Mouse (Mus musculus) midbrain, embryonic 14.5 days (tissue): ENCODE data around the gene Mre11a. TPM values are rescaled to one million over a fixed set of nuclear protein-coding genes. Genes with fewer than 3 reads are reported as not detected.

Experiments used
- ATAC-seq: fragments of 200-750 bp; cut with Nextera tagmentation; 2 replicates; pipeline ENCODE4 v1.8.0; 2017; ENCODE audit warnings: moderate number of reproducible peaks, moderate library complexity; ENCODE audit not compliant: low FRiP score, low TSS enrichment
- DNase-seq: peaks from one replicate; pipeline ENCODE4 v3.0.0-alpha.2; 2015
- H3K27ac ChIP-seq: fragments of 300-500 bp; sonication (generic); replicated peaks from 2 replicates; pipeline ENCODE4 v1.5.1; 2014; ENCODE audit warnings: mild to moderate bottlenecking, low read depth, low read length, moderate library complexity
- H3K27me3 ChIP-seq: fragments of 300-500 bp; sonication (generic); 2 replicates; pipeline ENCODE4 v1.6.1; 2014; ENCODE audit warnings: low read length, control low read depth, mixed read lengths; ENCODE audit not compliant: control insufficient read depth, insufficient read depth
- H3K36me3 ChIP-seq: fragments of 300-500 bp; sonication (generic); 2 replicates; pipeline ENCODE4 v1.6.1; 2014; ENCODE audit warnings: low read length, control low read depth; ENCODE audit not compliant: control insufficient read depth, insufficient read depth
- H3K4me1 ChIP-seq: fragments of 300-500 bp; sonication (generic); 2 replicates; pipeline ENCODE4 v1.6.1; 2014; ENCODE audit warnings: mild to moderate bottlenecking, antibody characterized with exemption, low read length, control low read depth; ENCODE audit not compliant: control insufficient read depth, insufficient read depth
- H3K4me2 ChIP-seq: fragments of 300-500 bp; sonication (generic); 2 replicates; pipeline ENCODE4 v1.6.1; 2014; ENCODE audit warnings: mild to moderate bottlenecking, low read length, moderate library complexity
- H3K4me3 ChIP-seq: fragments of 300-500 bp; sonication (generic); replicated peaks from 2 replicates; pipeline ENCODE4 v1.5.1; 2014; ENCODE audit warnings: low read depth, low read length
- H3K9ac ChIP-seq: fragments of 300-500 bp; sonication (generic); replicated peaks from 2 replicates; pipeline ENCODE4 v1.6.1; 2014; ENCODE audit warnings: mild to moderate bottlenecking, low read length, moderate library complexity
- H3K9me3 ChIP-seq: fragments of 300-500 bp; sonication (generic); 2 replicates; pipeline ENCODE4 v1.6.1; 2016; ENCODE audit warnings: low read length, control low read depth, mixed read lengths; ENCODE audit not compliant: control insufficient read depth
- WGBS: fragments of 180-500 bp; shearing (Covaris S2); extraction: QIAGEN DNeasy Blood & Tissue Kit; methylation state at CpG from one replicate; pipeline ENCODE4 v1.1.7; 2014; 5-methylcytosine and 5-hydroxymethylcytosine counted together
- polyA plus RNA-seq: library from polyadenylated mRNA; unstranded; fragments of >200 nt; fragmentation: Nextera tagmentation; extraction: Ambion mirVana; gene quantifications from 2 replicates; pipeline ENCODE4 v1.2.1, GENCODE M21; 2014

The Mre11a gene
- polyA plus RNA-seq, 1 experiment from 2014 or later = 16.1 TPM

DNA sequence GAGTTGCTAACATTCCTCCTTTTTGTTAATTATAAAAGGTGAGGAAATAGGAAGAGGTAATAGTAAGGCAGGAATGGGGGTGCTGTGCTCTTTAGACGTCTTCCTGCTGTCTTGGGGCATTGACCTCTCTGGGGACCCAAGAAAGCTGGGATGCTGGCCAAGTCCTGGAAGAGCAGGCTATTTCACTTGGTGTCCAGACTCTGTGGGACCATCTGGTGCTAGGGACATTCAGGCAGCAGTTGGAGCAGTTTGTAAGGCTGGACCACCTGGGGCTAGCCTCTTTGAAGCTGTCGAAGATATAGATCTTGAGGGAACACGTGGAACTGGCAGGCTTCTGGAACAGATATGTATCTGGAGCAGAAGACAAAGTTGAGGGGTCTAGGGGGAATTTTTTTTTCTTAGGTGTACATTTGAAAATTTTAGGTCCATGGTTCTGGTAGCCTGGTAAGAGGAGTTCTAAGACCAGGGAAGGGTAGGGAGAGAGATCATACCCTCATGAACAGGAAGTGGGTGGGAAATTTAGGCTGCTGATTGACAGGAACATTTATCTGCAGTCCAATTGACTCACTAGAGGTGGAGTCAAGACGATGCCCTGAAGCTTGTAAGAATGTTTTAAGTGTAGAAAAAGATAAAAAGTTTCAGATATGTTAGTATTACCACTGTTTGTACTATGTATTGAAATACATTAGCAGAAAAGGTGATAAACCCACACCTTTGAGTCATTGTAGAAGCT is 72.6 kb downstream of the Mre11a start:
- no peak overlapping the region for H3K27ac ChIP-seq
- no peaks in the 10 kb centered on the region for H3K36me3 ChIP-seq
- no peak overlapping the region for H3K9ac ChIP-seq
- ATAC-seq (no peak), DNase-seq (no peak)
- H3K9me3 ChIP-seq = no peaks in the 10 kb centered on the region
- 55% methylated on average over 4 of the region's 4 CpGs for WGBS
- H3K4me1 ChIP-seq = no peaks in the 10 kb centered on the region; the same call in none of the 2 replicates
- H3K27me3 ChIP-seq = peaks cover 22% of the 10 kb centered on the region
- no peak overlapping the region for H3K4me3 ChIP-seq
- no peak overlapping the region for H3K4me2 ChIP-seq

DNA sequence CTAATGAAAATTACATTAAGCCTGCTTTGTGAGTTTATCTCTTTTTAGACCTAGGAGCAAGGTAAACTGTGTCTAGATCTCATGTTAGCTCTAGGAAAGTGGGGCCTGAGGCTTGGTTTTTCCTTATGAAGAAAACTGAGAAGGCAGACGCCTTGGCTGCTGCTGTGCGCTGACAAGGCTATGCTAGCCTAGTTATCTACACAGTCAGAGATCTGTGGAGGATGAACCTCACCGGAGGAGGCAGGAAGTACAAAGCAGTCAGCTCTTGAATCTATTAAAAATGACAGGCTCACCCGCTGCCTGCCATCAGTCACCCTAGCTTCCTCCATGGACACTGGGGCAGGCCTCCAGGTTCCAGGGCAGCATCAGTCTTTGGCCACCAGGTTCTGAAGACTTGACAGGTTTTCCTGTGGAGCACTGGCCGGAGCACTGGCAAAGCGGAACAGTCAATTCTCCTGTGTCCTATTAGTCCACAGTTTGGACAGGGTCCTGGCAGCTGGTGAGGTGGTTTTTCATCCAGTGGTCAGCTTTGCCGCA is 73.8 kb downstream of the Mre11a start:
- no peak for ATAC-seq
- Histone ChIP-seq H3K9me3 (no peaks in the 10 kb centered on the region), H3K9ac (no peak overlapping the region), H3K27ac (no peak overlapping the region), H3K4me1 (no peaks in the 10 kb centered on the region; the same call in none of the 2 replicates), H3K36me3 (no peaks in the 10 kb centered on the region), H3K4me2 (no peak overlapping the region), H3K4me3 (no peak overlapping the region), H3K27me3 (peaks cover 22% of the 10 kb centered on the region)
- no peak for DNase-seq
- 76% methylated on average over 7 of the region's 7 CpGs for WGBS

DNA sequence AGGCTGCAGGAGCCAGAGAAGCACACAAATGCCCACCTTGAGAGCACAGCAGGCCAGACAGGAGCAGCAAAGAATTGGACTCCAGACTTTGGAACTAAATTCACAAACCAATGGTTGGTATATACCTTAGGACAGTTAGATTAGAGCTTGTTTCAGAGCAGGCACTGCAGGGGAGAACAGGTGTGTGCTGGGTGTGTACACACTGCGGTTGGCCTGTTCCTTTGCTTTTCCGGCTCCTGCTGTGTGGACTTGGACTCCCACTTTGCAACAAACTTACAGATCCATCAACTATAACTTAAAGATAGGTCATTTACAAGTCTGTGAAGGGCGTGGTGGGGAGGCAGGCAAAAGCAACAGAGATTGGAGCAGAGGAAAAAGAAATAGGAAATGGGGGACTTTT is 74.3 kb downstream of the Mre11a start:
- Histone ChIP-seq H3K4me3 (no peak overlapping the region), H3K9me3 (no peaks in the 10 kb centered on the region), H3K4me1 (no peaks in the 10 kb centered on the region; the same call in none of the 2 replicates), H3K27ac (no peak overlapping the region), H3K36me3 (no peaks in the 10 kb centered on the region), H3K4me2 (no peak overlapping the region), H3K27me3 (peaks cover 22% of the 10 kb centered on the region), H3K9ac (no peak overlapping the region)
- ATAC-seq (no peak), DNase-seq (no peak)
- 87% methylated on average over 3 of the region's 3 CpGs for WGBS

DNA sequence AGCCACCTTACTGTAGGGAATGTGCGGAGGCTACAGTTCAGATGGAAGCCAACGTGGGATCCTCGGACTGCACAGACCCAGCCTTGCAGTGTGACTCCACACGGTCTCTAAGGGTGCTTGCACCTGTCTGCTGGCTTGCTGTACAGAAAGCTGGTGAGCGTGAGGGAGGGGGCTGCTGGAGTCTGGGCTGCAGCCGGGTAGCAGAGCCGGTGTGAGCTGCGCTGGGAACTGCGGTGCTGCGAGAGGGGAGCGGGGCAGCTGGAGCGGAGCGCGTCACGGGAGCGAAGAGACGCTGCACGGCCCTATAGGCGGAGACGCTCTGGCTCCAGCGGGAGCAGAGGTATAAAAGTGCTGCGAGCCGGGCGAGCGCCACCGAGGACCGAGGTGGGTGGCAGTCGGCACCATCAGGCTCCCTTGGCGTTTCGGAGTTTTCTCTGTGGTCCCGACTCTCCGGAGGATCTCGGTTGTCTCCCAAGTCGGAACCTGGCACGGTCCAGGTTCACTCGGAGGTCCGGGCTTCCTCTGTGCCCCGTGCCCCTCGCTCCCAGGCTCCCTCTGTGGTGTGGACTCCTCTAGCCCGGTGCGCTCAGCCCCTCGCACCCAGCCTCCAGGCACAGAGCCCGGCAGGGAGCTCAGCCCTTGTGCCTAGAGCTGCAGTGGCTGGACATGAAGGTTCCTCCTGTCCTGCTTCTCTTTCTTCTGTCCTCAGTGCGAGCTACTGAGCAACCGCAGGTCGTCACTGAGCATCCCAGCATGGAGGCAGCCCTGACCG is 75.6 kb downstream of the Mre11a start, which contains the start of gene Gpr83:
TSS of gene Gpr83 (plus strand) at position 343 of the 772 bp plus-strand sequence.
- Histone ChIP-seq H3K4me1 (no peaks in the 10 kb centered on the region; the same call in none of the 2 replicates), H3K4me2 (peak within 1 kb of the TSS; percentile 87), H3K27me3 (peaks cover 22% of the 10 kb centered on the region), H3K36me3 (no peaks in the 10 kb centered on the region), H3K9me3 (no peaks in the 10 kb centered on the region), H3K27ac (no peak within 1 kb of the TSS), H3K4me3 (peak within 1 kb of the TSS; percentile 49), H3K9ac (peak within 1 kb of the TSS; percentile 46)
- peak; percentile 90 for ATAC-seq
- peak; percentile 83 for DNase-seq
- 2% methylated on average over 47 of the region's 47 CpGs for WGBS

DNA sequence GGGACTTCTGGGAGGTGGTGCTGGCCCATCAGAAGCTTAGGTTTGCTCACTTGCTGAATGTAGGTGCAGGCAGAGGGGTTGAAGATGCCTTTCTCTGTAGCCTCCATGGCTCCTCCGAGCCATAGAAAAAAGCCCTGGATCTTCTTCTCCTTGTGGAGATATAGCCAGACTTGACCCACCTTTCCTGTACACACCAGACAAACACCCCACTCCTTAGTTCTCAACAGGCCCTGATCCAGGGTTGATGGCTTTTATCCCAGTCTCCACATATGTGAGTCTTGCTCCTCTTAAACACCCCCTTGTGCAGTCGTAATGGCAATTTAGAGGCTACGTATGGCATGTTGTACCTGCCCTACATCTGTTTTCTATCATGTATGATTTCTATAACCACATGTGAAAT is 78.7 kb downstream of the Mre11a start:
- Histone ChIP-seq H3K9ac (no peak overlapping the region), H3K9me3 (no peaks in the 10 kb centered on the region), H3K27ac (no peak overlapping the region), H3K4me2 (no peak overlapping the region), H3K4me3 (no peak overlapping the region), H3K36me3 (no peaks in the 10 kb centered on the region), H3K27me3 (peaks cover 22% of the 10 kb centered on the region), H3K4me1 (no peaks in the 10 kb centered on the region; the same call in none of the 2 replicates)
- 94% methylated on average over 3 of the region's 3 CpGs for WGBS
- DNase-seq (no peak), ATAC-seq (no peak)

DNA sequence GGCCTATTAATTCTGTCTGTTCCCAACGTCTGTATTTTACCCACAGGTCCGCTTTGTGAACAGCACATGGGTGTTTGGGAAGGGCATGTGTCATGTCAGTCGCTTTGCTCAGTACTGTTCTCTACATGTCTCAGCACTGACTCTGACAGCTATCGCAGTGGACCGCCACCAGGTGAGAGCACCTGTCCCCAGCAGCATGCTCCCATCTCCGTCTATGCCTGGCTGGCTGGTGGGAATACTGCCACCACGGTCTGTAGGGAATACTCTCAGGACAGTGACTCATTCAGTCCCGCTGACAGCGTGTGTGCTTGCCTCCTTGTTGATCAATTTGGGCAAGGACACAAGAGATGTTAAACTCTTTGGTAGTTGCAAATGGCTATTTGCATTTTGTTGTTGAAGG is 80.3 kb downstream of the Mre11a start:
- H3K4me2 ChIP-seq = no peak overlapping the region
- no peaks in the 10 kb centered on the region for H3K9me3 ChIP-seq
- peaks cover 13% of the 10 kb centered on the region for H3K27me3 ChIP-seq
- no peak overlapping the region for H3K9ac ChIP-seq
- WGBS = 88% methylated on average over 9 of the region's 9 CpGs
- H3K4me3 ChIP-seq = no peak overlapping the region
- ATAC-seq (no peak), DNase-seq (no peak)
- no peak overlapping the region for H3K27ac ChIP-seq
- H3K4me1 ChIP-seq = no peaks in the 10 kb centered on the region; the same call in none of the 2 replicates
- no peaks in the 10 kb centered on the region for H3K36me3 ChIP-seq

DNA sequence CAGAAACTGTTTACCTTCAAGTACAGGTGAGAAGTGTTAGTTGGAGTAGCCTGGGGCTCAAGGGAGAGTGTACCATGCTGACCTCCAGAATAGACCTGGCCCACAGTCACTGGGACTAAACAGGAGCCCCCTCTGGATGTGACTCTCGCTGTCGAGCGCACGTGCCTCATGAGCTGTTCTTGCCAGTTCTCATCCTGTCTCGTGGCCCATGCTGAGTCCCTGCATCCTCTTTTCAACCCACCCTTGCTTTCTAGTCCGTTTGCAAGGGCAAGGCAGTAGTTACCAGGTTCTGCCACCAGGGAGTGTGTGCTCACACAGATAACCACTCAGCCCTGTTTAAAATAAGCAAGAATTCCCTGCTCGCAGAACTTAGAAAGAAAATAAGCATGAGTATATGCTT is 82.5 kb downstream of the Mre11a start:
- WGBS = 35% methylated on average over 7 of the region's 7 CpGs
- ATAC-seq = 0 out of 2 replicates have a peak, but pooled peaks have one; percentile 14

DNA sequence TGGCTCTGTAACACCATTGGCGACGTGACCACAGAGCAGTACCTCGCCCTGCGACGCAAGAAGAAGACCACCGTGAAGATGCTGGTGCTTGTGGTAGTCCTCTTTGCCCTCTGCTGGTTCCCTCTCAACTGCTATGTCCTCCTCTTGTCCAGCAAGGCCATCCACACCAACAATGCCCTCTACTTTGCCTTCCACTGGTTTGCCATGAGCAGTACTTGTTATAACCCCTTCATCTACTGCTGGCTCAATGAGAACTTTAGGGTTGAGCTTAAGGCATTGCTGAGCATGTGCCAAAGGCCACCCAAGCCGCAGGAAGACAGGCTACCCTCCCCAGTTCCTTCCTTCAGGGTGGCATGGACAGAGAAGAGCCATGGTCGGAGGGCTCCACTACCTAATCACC is 83.9 kb downstream of the Mre11a start:
- Histone ChIP-seq H3K4me3 (no peak overlapping the region), H3K27me3 (no peaks in the 10 kb centered on the region), H3K36me3 (no peaks in the 10 kb centered on the region), H3K9me3 (no peaks in the 10 kb centered on the region), H3K4me1 (peaks cover 13% of the 10 kb centered on the region), H3K27ac (no peak overlapping the region), H3K4me2 (no peak overlapping the region), H3K9ac (no peak overlapping the region)
- 97% methylated on average over 8 of the region's 8 CpGs for WGBS
- DNase-seq (no peak), ATAC-seq (no peak)

More for the DNA sequence above, 82.5 kb downstream of the Mre11a start:
- no peaks in the 10 kb centered on the region for H3K27me3 ChIP-seq
- H3K36me3 ChIP-seq = no peaks in the 10 kb centered on the region
- DNase-seq = peak; percentile 76
- no peaks in the 10 kb centered on the region for H3K9me3 ChIP-seq
- no peak overlapping the region for H3K27ac ChIP-seq
- 0 out of 2 replicates have a peak, but pooled peaks cover 5% of the 10 kb centered on the region for H3K4me1 ChIP-seq
- no peak overlapping the region for H3K4me2 ChIP-seq
- H3K4me3 ChIP-seq = no peak overlapping the region
- no peak overlapping the region for H3K9ac ChIP-seq
